Mouse (Mus musculus): ENCODE results near the gene Gm28308. TPM values are rescaled to one million over a fixed set of nuclear protein-coding genes. Genes with fewer than 3 reads are reported as not detected.

Gene Gm28308
- total and polyA plus RNA-seq, 3 experiments = not detected

DNA sequence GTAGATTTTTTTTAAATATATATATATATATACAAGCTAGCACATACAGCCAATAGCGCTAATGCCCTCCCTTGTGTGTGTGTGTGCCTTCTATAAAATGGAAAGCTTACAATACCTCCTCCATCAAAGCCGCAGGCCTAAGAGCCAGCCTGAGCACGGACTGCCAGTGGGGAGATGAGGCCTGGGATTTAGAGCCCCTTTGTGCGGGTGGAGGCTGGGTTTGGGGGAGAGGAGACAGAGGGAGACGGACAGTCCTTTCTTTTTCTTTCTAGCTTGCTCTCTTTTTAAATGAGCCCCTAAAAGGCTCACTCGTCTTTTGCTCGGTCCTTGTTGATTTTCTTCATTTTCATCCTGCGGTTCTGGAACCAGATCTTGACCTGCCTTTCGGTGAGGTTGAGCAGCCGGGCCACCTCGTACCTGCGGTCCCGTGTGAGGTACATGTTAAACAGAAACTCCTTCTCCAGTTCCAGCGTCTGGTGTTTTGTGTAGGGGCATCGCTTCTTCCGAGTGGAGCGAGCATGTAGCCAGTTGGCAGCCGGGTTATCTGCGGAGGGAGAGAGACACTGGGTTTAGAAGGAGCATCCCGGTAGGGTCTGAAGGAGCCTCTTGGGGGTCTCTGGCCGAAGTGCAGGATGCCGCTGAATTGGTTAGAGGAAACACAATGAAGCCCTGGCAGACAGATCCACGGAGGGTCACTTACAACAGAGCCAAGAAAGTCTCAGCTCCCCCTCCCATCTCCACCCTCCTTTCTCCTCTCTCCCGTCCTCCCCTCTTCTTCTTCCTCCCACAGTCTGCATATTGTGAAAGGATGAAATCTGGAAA, 11.0 kb upstream of the Gm28308 start:
- no peaks in the 10 kb centered on the region for H3K27me3 ChIP-seq (ENCODE audit: control insufficient read depth in 1 of 2, insufficient read depth in 2 of 2, low read length in 2 of 2)
- H3K9me3 ChIP-seq (replicated peaks; ENCODE audit: insufficient read depth, low read length) = no peaks in the 10 kb centered on the region
- H3K27ac ChIP-seq (ENCODE audit: control insufficient read depth, low read depth, low read length) = no peak overlapping the region
- H3K36me3 ChIP-seq (ENCODE audit: control insufficient read depth in 1 of 2, insufficient read depth in 2 of 2, low read length in 2 of 2) = no peaks in the 10 kb centered on the region
- no peak overlapping the region for H3K4me3 ChIP-seq (ENCODE audit: control insufficient read depth in 1 of 2, insufficient read depth in 1 of 2, low read depth in 2 of 2, low read length in 2 of 2)
- H3K4me1 ChIP-seq (ENCODE audit: control insufficient read depth in 1 of 2, insufficient read depth in 2 of 2, low read length in 2 of 2) = no peaks in the 10 kb centered on the region
- TF ChIP-seq E2F4 (IDR thresholded peaks at IDR 0.05; ENCODE audit: borderline replicate concordance, low read depth, low read length) (no peak), USF2 (IDR thresholded peaks at IDR 0.05; ENCODE audit: borderline replicate concordance in 1 of 2, insufficient read depth in 1 of 2, low read depth in 1 of 2, low read length in 2 of 2) (no peak), RAD21 (IDR thresholded peaks at IDR 0.05; ENCODE audit: low read depth, low read length) (no peak), EP300 (IDR thresholded peaks at IDR 0.05; ENCODE audit: low read depth in 1 of 2, low read length in 2 of 2) (no peak), NRF1 (IDR thresholded peaks at IDR 0.05; ENCODE audit: insufficient read depth, low read depth, low read length, poor library complexity, severe bottlenecking) (no peak), ELF1 (IDR thresholded peaks at IDR 0.05; ENCODE audit: low read depth, low read length) (no peak), ETS1 (IDR thresholded peaks at IDR 0.05; ENCODE audit: low read depth, low read length) (no peak), POLR2AphosphoS5 (IDR thresholded peaks at IDR 0.05; ENCODE audit: borderline replicate concordance, low read depth, low read length) (no peak), MEF2A (IDR thresholded peaks at IDR 0.05; ENCODE audit: extremely low read depth, insufficient replicate concordance, low read depth, low read length, poor library complexity, severe bottlenecking) (no peak), JUND (IDR thresholded peaks at IDR 0.05; ENCODE audit: low read depth, low read length) (no peak), USF1 (IDR thresholded peaks at IDR 0.05; ENCODE audit: low read depth, low read length) (no peak), GATA1 (IDR thresholded peaks at IDR 0.05; ENCODE audit: low read depth, low read length) (no peak), TCF12 (IDR thresholded peaks at IDR 0.05; ENCODE audit: low read depth, low read length) (no peak), MXI1 (IDR thresholded peaks at IDR 0.05; ENCODE audit: low read depth, low read length) (no peak), GABPA (IDR thresholded peaks at IDR 0.05; ENCODE audit: low read depth, low read length) (no peak), TBP (IDR thresholded peaks at IDR 0.05; ENCODE audit: low read depth, low read length) (no peak), ZMIZ1 (IDR thresholded peaks at IDR 0.05; ENCODE audit: low read depth, low read length) (no peak), CTCF (IDR thresholded peaks at IDR 0.05 in 2 of 3, conservative IDR thresholded peaks at IDR 0.05 in 1 of 3; ENCODE audit: control insufficient read depth in 1 of 3, insufficient read depth in 1 of 3, low read depth in 2 of 3, low read length in 3 of 3, poor library complexity in 1 of 3, severe bottlenecking in 1 of 3) (no peak), CHD1 (IDR thresholded peaks at IDR 0.05; ENCODE audit: low read depth, low read length) (no peak), SIN3A (IDR thresholded peaks at IDR 0.05; ENCODE audit: low read length) (no peak)
- DNase-seq (ENCODE audit: low read depth, low spot score) = no peak
- no peaks in the 10 kb centered on the region for H3K79me2 ChIP-seq (ENCODE audit: control insufficient read depth, insufficient read depth, low read length, poor library complexity)
- no peak overlapping the region for H3K9ac ChIP-seq (ENCODE audit: control insufficient read depth, low read depth, low read length, poor library complexity, severe bottlenecking)
